Mouse (Mus musculus): ENCODE measurements around the gene Trim72. TPM values are rescaled to one million over a fixed set of nuclear protein-coding genes. Genes with fewer than 3 reads are reported as not detected.

Trim72 gene
- not detected for polyA plus RNA-seq (2017; shearing (Covaris generic))

GRCm38 (mm10) chr7:128003688-128004087, at the start of gene Trim72:
Gene Trim72 (plus strand): TSS chr7:128003949.

DNA sequence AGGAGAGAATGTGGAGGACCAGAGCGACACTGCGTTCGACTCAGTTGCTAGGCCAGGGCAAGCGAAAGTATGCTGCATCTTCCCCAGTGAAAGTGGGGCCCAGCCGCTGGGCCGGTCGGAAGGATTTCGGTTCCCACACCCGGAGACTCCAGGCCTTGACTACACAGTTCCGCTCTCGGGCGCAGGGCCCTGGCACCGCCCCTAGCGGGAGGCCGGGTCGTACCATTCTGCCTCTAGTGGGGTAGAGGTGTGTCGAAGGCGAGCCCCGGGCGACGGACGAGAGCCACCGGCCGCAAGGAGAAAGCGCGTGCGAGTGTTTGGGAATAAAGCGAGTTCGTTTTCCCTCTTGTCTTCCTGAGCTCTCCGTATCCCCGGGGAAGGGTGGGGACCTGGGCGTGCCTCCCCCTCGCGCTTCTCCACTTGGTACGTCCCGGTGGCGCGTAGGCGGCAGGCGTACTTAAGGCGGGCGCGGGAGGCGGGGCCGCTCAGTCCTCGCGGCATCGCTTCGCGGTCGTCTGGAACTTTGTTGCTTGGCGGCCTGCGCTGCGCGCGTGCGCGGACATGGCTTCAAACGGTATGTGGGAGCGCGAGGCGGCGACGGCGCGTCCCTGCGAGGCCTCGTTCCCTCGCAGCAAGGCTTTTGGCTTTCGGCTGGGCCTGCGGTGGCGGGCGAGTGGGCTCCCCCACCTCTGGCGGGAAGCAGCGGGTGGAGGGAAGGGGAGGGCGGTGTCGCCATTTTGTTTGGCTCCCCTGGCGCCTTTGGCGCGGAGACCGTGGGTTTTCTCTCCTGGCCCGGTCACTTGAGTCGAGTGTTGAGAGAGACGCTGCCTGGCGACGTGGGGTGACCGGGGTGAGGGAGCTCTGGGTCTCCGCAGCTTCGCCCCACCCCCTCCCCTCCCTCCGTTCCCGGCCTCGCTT, 36.5 kb upstream of the Trim72 start, which contains the start of gene Fus:
Gene Fus, plus strand, starts transcription at position 454 of the 918 bp plus-strand sequence.

GRCm38 (mm10) chr7:127993341-127993977, 10.3 kb upstream of the Trim72 start, which contains the start of gene Pycard:
Gene Pycard (minus strand): TSS chr7:127993867.

Other genes starting within 250 kb of the Trim72 start
- 24.1 TPM for gene Orai3, start 234.1 kb upstream of the Trim72 start, polyA plus RNA-seq (2017; shearing (Covaris generic))
- gene Setd1a, start 227.3 kb upstream of the Trim72 start, polyA plus RNA-seq (2017; shearing (Covaris generic)) = 3.5 TPM
- gene Gm49388, start 218.3 kb upstream of the Trim72 start, polyA plus RNA-seq (2017; shearing (Covaris generic)) = not detected
- 2.4 TPM for gene Hsd3b7, start 203.3 kb upstream of the Trim72 start, polyA plus RNA-seq (2017; shearing (Covaris generic))
- gene Stx4a, start 179.7 kb upstream of the Trim72 start, polyA plus RNA-seq (2017; shearing (Covaris generic)) = 150 TPM
- gene Stx1b, start 179.4 kb upstream of the Trim72 start, polyA plus RNA-seq (2017; shearing (Covaris generic)) = not detected
- gene Zfp646, start 127.7 kb upstream of the Trim72 start, polyA plus RNA-seq (2017; shearing (Covaris generic)) = 43.1 TPM
- gene Zfp668, start 127.1 kb upstream of the Trim72 start, polyA plus RNA-seq (2017; shearing (Covaris generic)) = 21.8 TPM
- 0.48 TPM for gene Prss53, start 113.0 kb upstream of the Trim72 start, polyA plus RNA-seq (2017; shearing (Covaris generic))
- gene Gm21974, start 108.5 kb upstream of the Trim72 start, polyA plus RNA-seq (2017; shearing (Covaris generic)) = not detected
- gene Vkorc1, start 108.3 kb upstream of the Trim72 start, polyA plus RNA-seq (2017; shearing (Covaris generic)) = 34.1 TPM
- 68.1 TPM for gene Bckdk, start 99.9 kb upstream of the Trim72 start, polyA plus RNA-seq (2017; shearing (Covaris generic))
- 46.5 TPM for gene Kat8, start 91.4 kb upstream of the Trim72 start, polyA plus RNA-seq (2017; shearing (Covaris generic))
- gene Prss8, start 73.8 kb upstream of the Trim72 start, polyA plus RNA-seq (2017; shearing (Covaris generic)) = 0.11 TPM
- 4.2 TPM for gene Prss36, start 57.2 kb upstream of the Trim72 start, polyA plus RNA-seq (2017; shearing (Covaris generic))
- 152 TPM for gene Fus, start 36.5 kb upstream of the Trim72 start, polyA plus RNA-seq (2017; shearing (Covaris generic))
- gene Pycard, start 10.1 kb upstream of the Trim72 start, polyA plus RNA-seq (2017; shearing (Covaris generic)) = 292 TPM
- gene Itgam, start 58.7 kb downstream of the Trim72 start, polyA plus RNA-seq (2017; shearing (Covaris generic)) = 0.92 TPM
- not detected for gene Gm49368, start 58.7 kb downstream of the Trim72 start, polyA plus RNA-seq (2017; shearing (Covaris generic))
- gene Itgax, start 125.6 kb downstream of the Trim72 start, polyA plus RNA-seq (2017; shearing (Covaris generic)) = 0.56 TPM
- gene Itgad, start 150.4 kb downstream of the Trim72 start, polyA plus RNA-seq (2017; shearing (Covaris generic)) = 1.5 TPM
- gene Cox6a2, start 202.4 kb downstream of the Trim72 start, polyA plus RNA-seq (2017; shearing (Covaris generic)) = not detected
- gene Armc5, start 233.4 kb downstream of the Trim72 start, polyA plus RNA-seq (2017; shearing (Covaris generic)) = 23.1 TPM
- 2.6 TPM for gene 9130023H24Rik, start 234.1 kb downstream of the Trim72 start, polyA plus RNA-seq (2017; shearing (Covaris generic))
- gene Tgfb1i1, start 242.9 kb downstream of the Trim72 start, polyA plus RNA-seq (2017; shearing (Covaris generic)) = 1.6 TPM